ENCODE assay signal across 8 mouse cellular contexts in genomic region chr10:79664131-79664665, GRCm38 (mm10). TPM values are rescaled to one million over a fixed set of nuclear protein-coding genes. Genes with fewer than 3 reads are reported as not detected.
DNase-seq lines count a peak whose midpoint lies in the region; ATAC-seq and TF ChIP-seq lines count a peak whose summit lies in the region.

Gene Madcam1, plus strand, starts transcription at chr10:79664559.

- H3K4me1 ChIP-seq in hindbrain, postnatal 0 days (ENCODE audit: insufficient read depth, low read length) = 0 out of 2 replicates have a peak, but pooled peaks cover 3% of the 10 kb centered on the region
- peaks cover 27% of the 10 kb centered on the region for H3K4me1 ChIP-seq in limb, embryonic 10.5 days
- H3K4me1 ChIP-seq in stomach, embryonic 16.5 days (ENCODE audit: control insufficient read depth, insufficient read depth, low read length) = no peaks in the 10 kb centered on the region

- H3K9me3 ChIP-seq in hindbrain, postnatal 0 days (ENCODE audit: low read length) = no peaks in the 10 kb centered on the region
- no peaks in the 10 kb centered on the region for H3K9me3 ChIP-seq in limb, embryonic 10.5 days (replicated peaks)
- H3K9me3 ChIP-seq in stomach, embryonic 16.5 days (replicated peaks; ENCODE audit: control insufficient read depth, low read length) = no peaks in the 10 kb centered on the region

- no peaks in the 10 kb centered on the region for H3K27me3 ChIP-seq in hindbrain, postnatal 0 days (ENCODE audit: insufficient read depth, low read length)
- H3K27me3 ChIP-seq in limb, embryonic 10.5 days (ENCODE audit: low read depth, poor library complexity, severe bottlenecking) = no peaks in the 10 kb centered on the region
- no peaks in the 10 kb centered on the region for H3K27me3 ChIP-seq in stomach, embryonic 16.5 days (ENCODE audit: control insufficient read depth, insufficient read depth, low read length)

- peak; percentile 93 for DNase-seq in heart, adult 11 months
- no peak for DNase-seq in heart, adult 8-10 months (ENCODE audit: low spot score)
- DNase-seq in adrenal gland, adult 2 months = peak; percentile 64
- peak; percentile 89 for DNase-seq in embryo, embryonic 10.5 days (ENCODE audit: low spot score)
- DNase-seq in hindbrain, postnatal 0 days (ENCODE audit: low spot score) = peak; percentile 76
- DNase-seq in limb, embryonic 10.5 days (ENCODE audit: low spot score) = peak; percentile 94
- DNase-seq in naive thymus-derived CD4-positive, alpha-beta T cell, adult 2 months (ENCODE audit: low read depth) = peak; percentile 82

- 12% methylated on average over 13 of the region's 13 CpGs for WGBS in hindbrain, postnatal 0 days
- 12% methylated on average over 13 of the region's 13 CpGs for WGBS in limb, embryonic 10.5 days
- WGBS in stomach, embryonic 16.5 days = 11% methylated on average over 13 of the region's 13 CpGs

- H3K4me3 ChIP-seq in hindbrain, postnatal 0 days (ENCODE audit: low read length) = no peak within 1 kb of the TSS
- H3K4me3 ChIP-seq in limb, embryonic 10.5 days = no peak within 1 kb of the TSS
- H3K4me3 ChIP-seq in stomach, embryonic 16.5 days (replicated peaks; ENCODE audit: low read length) = peak within 1 kb of the TSS; percentile 1; the same call in 1 of the 2 replicates

- TF ChIP-seq CTCF in hindbrain, postnatal 0 days (IDR thresholded peaks at IDR 0.05; ENCODE audit: low read depth) = peak; percentile 95

- H3K9ac ChIP-seq in hindbrain, postnatal 0 days (replicated peaks; ENCODE audit: low read length) = no peak within 1 kb of the TSS
- H3K9ac ChIP-seq in stomach, embryonic 16.5 days (ENCODE audit: low read length) = no peak within 1 kb of the TSS

- no peaks in the 10 kb centered on the region for H3K36me3 ChIP-seq in hindbrain, postnatal 0 days (ENCODE audit: insufficient read depth, low read length)
- no peaks in the 10 kb centered on the region for H3K36me3 ChIP-seq in limb, embryonic 10.5 days
- no peaks in the 10 kb centered on the region for H3K36me3 ChIP-seq in stomach, embryonic 16.5 days (ENCODE audit: control insufficient read depth, insufficient read depth, low read length)

- no peak within 1 kb of the TSS for H3K4me2 ChIP-seq in hindbrain, postnatal 0 days (ENCODE audit: low read depth, low read length)
- peak within 1 kb of the TSS; percentile 16; the same call in 1 of the 2 replicates for H3K4me2 ChIP-seq in stomach, embryonic 16.5 days (ENCODE audit: low read depth, low read length)

- H3K27ac ChIP-seq in hindbrain, postnatal 0 days = no peak within 1 kb of the TSS
- H3K27ac ChIP-seq in limb, embryonic 10.5 days = peak within 1 kb of the TSS; percentile 37
- H3K27ac ChIP-seq in stomach, embryonic 16.5 days (ENCODE audit: low read length) = no peak within 1 kb of the TSS

- ATAC-seq in hindbrain, postnatal 0 days = peak; percentile 19; the same call in 1 of the 2 replicates
- ATAC-seq in stomach, embryonic 16.5 days (ENCODE audit: insufficient read depth, low FRiP score) = peak; percentile 24

RNA-seq across cellular contexts. Expression of gene Madcam1, which starts in this region (rescaled TPM):
- total RNA-seq in heart, adult 8-10 months (2022) = not detected
- total RNA-seq in adrenal gland, adult 2 months (2021) = not detected
- 0.46 TPM in 1 of 2 replicates, not detected in the other for polyA plus RNA-seq in adrenal gland, adult 2 months (2012; rRNA removed)
- 0.90 and 2.1 TPM in 2 replicates for total RNA-seq in hindbrain, postnatal 0 days (2014; rRNA removed)
- polyA plus RNA-seq in hindbrain, postnatal 0 days (2015; fragmentation: Nextera tagmentation; extraction: Ambion mirVana) = 0.98 and 1.4 TPM in 2 replicates
- polyA plus RNA-seq in limb, embryonic 10.5 days (2016; fragmentation: Nextera tagmentation; extraction: Ambion mirVana) = 3.7 and 6.4 TPM in 2 replicates
- 33.7 and 41.9 TPM in 2 replicates for polyA plus RNA-seq in stomach, embryonic 16.5 days (2015; fragmentation: Nextera tagmentation; extraction: Ambion mirVana)

Comparison
In these comparisons a context has a peak if more than half of its experiments do, and no peak if none do; other contexts are left out.
1. Peak in DNase-seq in adrenal gland, adult 2 months; RNA of the gene not detected or under 1 TPM.